Mouse (Mus musculus) CH12.LX (cell line): ENCODE data around the gene Jdp2.

ENCODE experiments used
- CHD2 ChIP-seq: IDR thresholded peaks from 2 replicates; pipeline ENCODE4 v1.6.1; 2011; ENCODE audit warnings: low read length, improper control_type of control experiment
- CTCF ChIP-seq, 2 experiments: IDR thresholded peaks in 1 of 2; conservative IDR thresholded peaks in 1 of 2; 2 replicates each; pipeline ENCODE4 v1.5.1; 2011 to 2012; ENCODE audit warnings: low read depth in 2 of 2, low read length in 2 of 2, improper control_type of control experiment in 1 of 2, inconsistent platforms in 1 of 2, mild to moderate bottlenecking in 1 of 2, moderate library complexity in 1 of 2
- E2F4 ChIP-seq: IDR thresholded peaks from 2 replicates; pipeline ENCODE4 v1.6.1; 2011; ENCODE audit warnings: low read depth, low read length, improper control_type of control experiment; ENCODE audit not compliant: insufficient replicate concordance
- EP300 ChIP-seq: IDR thresholded peaks from 2 replicates; pipeline ENCODE4 v1.6.1; 2011; ENCODE audit warnings: low read length, improper control_type of control experiment
- ETS1 ChIP-seq: conservative IDR thresholded peaks from 2 replicates; pipeline ENCODE4 v1.6.1; 2012; ENCODE audit warnings: low read depth, mild to moderate bottlenecking, inconsistent platforms, low read length, improper control_type of control experiment, moderate library complexity
- HCFC1 ChIP-seq: IDR thresholded peaks from 2 replicates; pipeline ENCODE4 v1.6.1; 2012; ENCODE audit warnings: low read depth, mild to moderate bottlenecking, inconsistent platforms, low read length, improper control_type of control experiment
- KAT2A ChIP-seq: IDR thresholded peaks from 2 replicates; pipeline ENCODE4 v1.6.1; 2012; ENCODE audit warnings: low read length, improper control_type of control experiment, inconsistent platforms; ENCODE audit not compliant: insufficient replicate concordance
- POLR2A ChIP-seq: IDR thresholded peaks from 2 replicates; pipeline ENCODE4 v1.6.1; 2011; ENCODE audit warnings: low read depth, mild to moderate bottlenecking, improper control_type of control experiment, low read length
- SIN3A ChIP-seq: IDR thresholded peaks from 2 replicates; pipeline ENCODE4 v1.6.1; 2012; ENCODE audit warnings: low read length, improper control_type of control experiment, inconsistent platforms
- TBP ChIP-seq: conservative IDR thresholded peaks from 2 replicates; pipeline ENCODE4 v1.6.1; 2011; ENCODE audit warnings: low read depth, low read length, improper control_type of control experiment
- UBTF ChIP-seq: IDR thresholded peaks from 2 replicates; pipeline ENCODE4 v1.6.1; 2012; ENCODE audit warnings: low read depth, mild to moderate bottlenecking, inconsistent platforms, low read length, improper control_type of control experiment, moderate library complexity
- ZKSCAN1 ChIP-seq: IDR thresholded peaks from 2 replicates; pipeline ENCODE4 v1.6.1; 2012; ENCODE audit warnings: low read depth, inconsistent platforms, low read length, improper control_type of control experiment, borderline replicate concordance
- ZNF384 ChIP-seq: IDR thresholded peaks from 2 replicates; pipeline ENCODE4 v1.6.1; 2012; ENCODE audit warnings: low read depth, low read length, improper control_type of control experiment, inconsistent platforms

GRCm38 (mm10) chr12:85640852-85641563 lies 42.2 kb downstream of the Jdp2 start:
- no peak for TF ChIP-seq TBP
- TF ChIP-seq POLR2A: no peak
- no peak for TF ChIP-seq E2F4
- TF ChIP-seq HCFC1: no peak
- no peak for TF ChIP-seq ZNF384
- TF ChIP-seq ETS1: no peak
- TF ChIP-seq CTCF (conservative IDR thresholded peaks at IDR 0.05 in 1 of 2, IDR thresholded peaks at IDR 0.05 in 1 of 2; ENCODE audit: low read depth in 2 of 2, low read length in 2 of 2): no peak
- no peak for TF ChIP-seq ZKSCAN1
- no peak for TF ChIP-seq KAT2A
- no peak for TF ChIP-seq SIN3A
- no peak for TF ChIP-seq EP300
- no peak for TF ChIP-seq CHD2
- no peak for TF ChIP-seq UBTF
